Mouse (Mus musculus) megakaryocyte, embryonic 14.5 days (primary cell): ENCODE results near the gene Crebbp.

Experiments used
- FLI1 ChIP-seq: IDR thresholded peaks from 2 replicates; pipeline ENCODE4 v1.6.1; 2012; ENCODE audit warnings: low read length, inconsistent platforms, mixed read lengths
- GATA1 ChIP-seq: IDR thresholded peaks from 3 replicates; pipeline ENCODE4 v1.6.1; 2012; ENCODE audit warnings: mixed read lengths, low read length, inconsistent platforms, borderline replicate concordance

GRCm38 (mm10) chr16:4199995-4200394 is 13.8 kb downstream of the Crebbp start:
- no peak for TF ChIP-seq GATA1
- TF ChIP-seq FLI1, result no peak
